Mouse (Mus musculus) T-helper 2 cell (primary cell): ENCODE data around the gene Tulp4.
"Not testable (repeated sequence)": the region's sequence is repeated elsewhere in the genome, so short reads cannot be mapped to it uniquely, and the experiment has no call there.

Source experiments
- in situ Hi-C: fragments of 300-600 bp; cut with MboI, MseI; formaldehyde crosslinking; loops from one replicate; pipeline ENCODE4 v1.15.1; 2025; ENCODE audit warnings: high pct_unique_total_duplicates

Gene Tulp4

GRCm38 (mm10) chr17:6279205-6279604 is 173.0 kb downstream of the Tulp4 start:
- in situ Hi-C loops, result not testable (repeated sequence)

- in situ Hi-C loops, result not testable (repeated sequence)
These were observed 173.5 kb downstream of the Tulp4 start for GRCm38 (mm10) chr17:6279772-6280171.

GRCm38 (mm10) chr17:6280513-6280912 is 174.3 kb downstream of the Tulp4 start:
- in situ Hi-C loops, result not testable (repeated sequence)

GRCm38 (mm10) chr17:6283137-6283536 is 176.9 kb downstream of the Tulp4 start:
- in situ Hi-C loops, result not testable (repeated sequence)

- in situ Hi-C loops, result not testable (repeated sequence)
These were observed 179.9 kb downstream of the Tulp4 start for GRCm38 (mm10) chr17:6286169-6286568.

- in situ Hi-C loops, result not testable (repeated sequence)
These were observed 182.8 kb downstream of the Tulp4 start for GRCm38 (mm10) chr17:6289045-6289444.

DNA sequence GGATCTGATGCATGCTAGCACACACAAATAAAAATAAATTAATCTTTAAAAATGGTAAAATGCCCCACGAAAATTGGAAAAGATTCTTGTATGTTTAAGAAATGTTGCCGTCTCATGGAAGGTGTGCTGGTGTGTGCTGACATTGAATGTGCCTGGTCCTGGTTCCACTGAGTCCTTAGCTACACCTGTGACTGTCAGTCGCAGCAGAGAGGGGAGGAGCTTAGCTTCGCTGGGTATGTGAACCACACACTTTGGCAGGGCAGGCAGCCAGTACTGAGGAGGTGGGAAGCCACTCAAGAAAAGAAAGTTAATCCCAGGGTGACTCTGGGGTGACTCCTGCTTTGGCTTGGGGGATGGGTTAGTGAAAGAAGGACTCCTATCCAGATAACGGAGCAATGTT is 187.6 kb downstream of the Tulp4 start:
- in situ Hi-C loops, result loop anchor here (5.0 kb wide), 2 partner anchors 163 to 333 kb away; no protein-coding TSS in a partner anchor

GRCm38 (mm10) chr17:6297060-6297795 is 191.0 kb downstream of the Tulp4 start:
- in situ Hi-C loops, result not testable (repeated sequence)

GRCm38 (mm10) chr17:6300190-6300863 is 194.1 kb downstream of the Tulp4 start:
- in situ Hi-C loops, result not testable (repeated sequence)
